Mouse (Mus musculus) urinary bladder, postnatal 14 days (tissue): ENCODE measurements around the gene Lif.
A peak's percentile ranks its signal among the peaks of the same experiment; 100 is the strongest.

Experiments
- DNase-seq: peaks from one replicate; pipeline ENCODE4 v3.0.0; 2021; ENCODE audit warnings: low spot score

Lif gene

GRCm38 (mm10) chr11:4256846-4257607, at the start of gene Lif:
TSS of gene Lif (plus strand) at chr11:4257557.
- no peak for DNase-seq

- DNase-seq = no peak
These were observed 49.7 kb upstream of the Lif start for GRCm38 (mm10) chr11:4207655-4208054.

- DNase-seq = no peak
These were observed 47.8 kb upstream of the Lif start for GRCm38 (mm10) chr11:4209556-4209955.

GRCm38 (mm10) chr11:4210786-4211185, 46.6 kb upstream of the Lif start:
- DNase-seq = no peak

- DNase-seq = no peak
These were observed 44.2 kb upstream of the Lif start for GRCm38 (mm10) chr11:4213107-4213506.

GRCm38 (mm10) chr11:4214572-4214971, 42.8 kb upstream of the Lif start:
- DNase-seq = no peak

GRCm38 (mm10) chr11:4215061-4215460, 42.3 kb upstream of the Lif start:
- no peak for DNase-seq

GRCm38 (mm10) chr11:4216248-4217000, 40.9 kb upstream of the Lif start:
- DNase-seq = peak; percentile 61

GRCm38 (mm10) chr11:4217914-4218629, 39.3 kb upstream of the Lif start, which contains the start of gene Castor1:
TSS of gene Castor1 (plus strand) at chr11:4218225.
- DNase-seq = peak; percentile 94

- DNase-seq = no peak
These were observed 38.7 kb upstream of the Lif start for GRCm38 (mm10) chr11:4218637-4219036.

- DNase-seq = peak; percentile 83
These were observed 38.0 kb upstream of the Lif start for GRCm38 (mm10) chr11:4219317-4219751.

- no peak for DNase-seq
These were observed 37.4 kb upstream of the Lif start for GRCm38 (mm10) chr11:4219908-4220307.

GRCm38 (mm10) chr11:4220443-4221400, 36.6 kb upstream of the Lif start:
- peak; percentile 77 for DNase-seq

GRCm38 (mm10) chr11:4222046-4222950, 35.1 kb upstream of the Lif start:
- DNase-seq = no peak

GRCm38 (mm10) chr11:4223393-4224188, 33.8 kb upstream of the Lif start:
- no peak for DNase-seq

GRCm38 (mm10) chr11:4224223-4224622, 33.1 kb upstream of the Lif start:
- no peak for DNase-seq

GRCm38 (mm10) chr11:4226569-4227325, 30.6 kb upstream of the Lif start:
- DNase-seq = no peak

GRCm38 (mm10) chr11:4228463-4228862, 28.9 kb upstream of the Lif start:
- DNase-seq = no peak

GRCm38 (mm10) chr11:4229841-4230240, 27.5 kb upstream of the Lif start:
- no peak for DNase-seq
